ENCODE assay signal across 20 mouse cellular contexts in genomic region chr5:121738576-121739191, GRCm38 (mm10). TPM values are rescaled to one million over a fixed set of nuclear protein-coding genes. Genes with fewer than 3 reads are reported as not detected.
A peak's percentile ranks its signal among the peaks of the same experiment; 100 is the strongest.
DNase-seq lines count a peak whose midpoint lies in the region; ATAC-seq and TF ChIP-seq lines count a peak whose summit lies in the region.
"Had no signal": no experiment of that assay in that cellular context is flagged by ENCODE, and none has a peak within 500 bp of the region (broad histone marks: within the 10 kb centered on the region; RNA-seq: fewer than 3 reads in every experiment).

No protein-coding gene starts in this region.

- no peaks in the 10 kb centered on the region for H3K9me3 ChIP-seq in lung, embryonic 15.5 days
- no peaks in the 10 kb centered on the region for H3K9me3 ChIP-seq in intestine, embryonic 16.5 days (ENCODE audit: control insufficient read depth, low read length)
- H3K9me3 ChIP-seq in stomach, embryonic 16.5 days (replicated peaks; ENCODE audit: control insufficient read depth, low read length), result no peaks in the 10 kb centered on the region
- no peaks in the 10 kb centered on the region for H3K9me3 ChIP-seq in hindbrain, embryonic 16.5 days (ENCODE audit: control insufficient read depth, low read length)
- H3K9me3 ChIP-seq: heart, embryonic 15.5 days; megakaryocyte, embryonic 14.5 days had no signal

- ATAC-seq in lung, embryonic 15.5 days (ENCODE audit: borderline replicate concordance, extremely low read depth, low FRiP score, low TSS enrichment), result no peak
- ATAC-seq in intestine, embryonic 16.5 days, result peak; percentile 85
- ATAC-seq in stomach, embryonic 16.5 days (ENCODE audit: insufficient read depth, low FRiP score), result peak; percentile 70
- ATAC-seq in hindbrain, embryonic 16.5 days, result no peak
- ATAC-seq: CD4-positive, CD25-positive, alpha-beta regulatory T cell, adult 4 months; forebrain, postnatal 0 days had no signal

- H3K36me3 ChIP-seq in kidney, adult 2 months (ENCODE audit: control insufficient read depth, insufficient read depth, low read length), result no peaks in the 10 kb centered on the region
- H3K36me3 ChIP-seq in lung, embryonic 15.5 days, result no peaks in the 10 kb centered on the region
- no peaks in the 10 kb centered on the region for H3K36me3 ChIP-seq in intestine, embryonic 16.5 days (ENCODE audit: control insufficient read depth, insufficient read depth, low read length)
- no peaks in the 10 kb centered on the region for H3K36me3 ChIP-seq in stomach, embryonic 16.5 days (ENCODE audit: control insufficient read depth, insufficient read depth, low read length)
- H3K36me3 ChIP-seq in hindbrain, embryonic 16.5 days (ENCODE audit: control insufficient read depth, insufficient read depth, low read length), result peaks cover 2% of the 10 kb centered on the region; the same call in 1 of the 2 replicates
- 0 out of 2 replicates have a peak, but pooled peaks cover 3% of the 10 kb centered on the region for H3K36me3 ChIP-seq in thymus, adult 2 months (ENCODE audit: control insufficient read depth, insufficient read depth, low read length)

- 69% methylated on average over 7 of the region's 7 CpGs for WGBS in kidney, adult 2 months
- 69% methylated on average over 7 of the region's 7 CpGs for WGBS in lung, embryonic 15.5 days
- 69% methylated on average over 7 of the region's 7 CpGs for WGBS in intestine, embryonic 16.5 days
- WGBS in stomach, embryonic 16.5 days, result 74% methylated on average over 7 of the region's 7 CpGs
- 97% methylated on average over 7 of the region's 7 CpGs for WGBS in hindbrain, embryonic 16.5 days
- 95% methylated on average over 7 of the region's 7 CpGs for WGBS in thymus, adult 2 months

- H3K4me1 ChIP-seq in kidney, adult 2 months (ENCODE audit: control insufficient read depth, insufficient read depth, low read length), result peaks cover 32% of the 10 kb centered on the region
- H3K4me1 ChIP-seq in lung, embryonic 15.5 days, result peaks cover 5% of the 10 kb centered on the region; the same call in 1 of the 2 replicates
- peaks cover 9% of the 10 kb centered on the region for H3K4me1 ChIP-seq in intestine, embryonic 16.5 days (ENCODE audit: control insufficient read depth, insufficient read depth, low read length)
- H3K4me1 ChIP-seq in stomach, embryonic 16.5 days (ENCODE audit: control insufficient read depth, insufficient read depth, low read length), result peaks cover 3% of the 10 kb centered on the region
- H3K4me1 ChIP-seq in hindbrain, embryonic 16.5 days (ENCODE audit: control insufficient read depth, insufficient read depth, low read depth, low read length), result no peaks in the 10 kb centered on the region
- no peaks in the 10 kb centered on the region for H3K4me1 ChIP-seq in thymus, adult 2 months (replicated peaks; ENCODE audit: control insufficient read depth, insufficient read depth, low read length)

- no peak for TF ChIP-seq POLR2A in kidney, adult 2 months (IDR thresholded peaks at IDR 0.05; ENCODE audit: low read depth, low read length)
- no peak for TF ChIP-seq POLR2A in thymus, adult 2 months (IDR thresholded peaks at IDR 0.05; ENCODE audit: control insufficient read depth, extremely low read depth, insufficient read depth, low read length, poor library complexity)

- H3K4me3 ChIP-seq in kidney, adult 2 months (ENCODE audit: insufficient read depth, low read depth, low read length), result no peak overlapping the region
- no peak overlapping the region for H3K4me3 ChIP-seq in lung, embryonic 15.5 days
- no peak overlapping the region for H3K4me3 ChIP-seq in intestine, embryonic 16.5 days (ENCODE audit: low read length)
- H3K4me3 ChIP-seq in stomach, embryonic 16.5 days (replicated peaks; ENCODE audit: low read length), result no peak overlapping the region
- H3K4me3 ChIP-seq in hindbrain, embryonic 16.5 days (ENCODE audit: low read length), result no peak overlapping the region
- no peak overlapping the region for H3K4me3 ChIP-seq in thymus, adult 2 months (ENCODE audit: control insufficient read depth, insufficient read depth, low read length)
- H3K4me3 ChIP-seq: heart, embryonic 15.5 days; megakaryocyte, embryonic 14.5 days had no signal

- H3K4me2 ChIP-seq in lung, embryonic 15.5 days, result no peak overlapping the region
- no peak overlapping the region for H3K4me2 ChIP-seq in intestine, embryonic 16.5 days (ENCODE audit: low read depth, low read length)
- no peak overlapping the region for H3K4me2 ChIP-seq in stomach, embryonic 16.5 days (ENCODE audit: low read depth, low read length)
- H3K4me2 ChIP-seq in hindbrain, embryonic 16.5 days (ENCODE audit: low read length), result no peak overlapping the region
- H3K4me2 ChIP-seq: heart, embryonic 15.5 days; hindbrain, embryonic 14.5 days had no signal

- peak; percentile 45 for DNase-seq in kidney, adult 2 months
- DNase-seq in kidney, adult 11 months, result no peak
- DNase-seq in lung, postnatal 10 days, result no peak
- DNase-seq in thymus, adult 2 months, result no peak
- DNase-seq: adrenal gland, postnatal 25 days; cerebellum, adult 9-11 months; forebrain, postnatal 0 days; gastrocnemius, postnatal 36 days; heart, postnatal 36 days; layer of hippocampus, postnatal 36 days; midbrain, embryonic 14.5 days; thymus, postnatal 36 days had no signal

- peak overlapping the region; percentile 32; the same call in 1 of the 2 replicates for H3K27ac ChIP-seq in kidney, adult 2 months (ENCODE audit: insufficient read depth, low read depth, low read length)
- H3K27ac ChIP-seq in lung, embryonic 15.5 days, result peak overlapping the region; percentile 62; the same call in 1 of the 2 replicates
- peak overlapping the region; percentile 79 for H3K27ac ChIP-seq in intestine, embryonic 16.5 days (ENCODE audit: low read length)
- peak overlapping the region; percentile 77 for H3K27ac ChIP-seq in stomach, embryonic 16.5 days (ENCODE audit: low read length)
- no peak overlapping the region for H3K27ac ChIP-seq in hindbrain, embryonic 16.5 days (ENCODE audit: low read depth, low read length)
- H3K27ac ChIP-seq in thymus, adult 2 months (ENCODE audit: control insufficient read depth, insufficient read depth, low read length), result no peak overlapping the region
- H3K27ac ChIP-seq: heart, embryonic 15.5 days; hindbrain, embryonic 14.5 days had no signal

- H3K9ac ChIP-seq in lung, embryonic 15.5 days, result no peak overlapping the region
- no peak overlapping the region for H3K9ac ChIP-seq in intestine, embryonic 16.5 days (ENCODE audit: low read depth, low read length)
- H3K9ac ChIP-seq in stomach, embryonic 16.5 days (ENCODE audit: low read length), result no peak overlapping the region
- H3K9ac ChIP-seq in hindbrain, embryonic 16.5 days (ENCODE audit: low read depth, low read length), result no peak overlapping the region
- H3K9ac ChIP-seq: forebrain, postnatal 0 days; heart, embryonic 15.5 days; hindbrain, embryonic 14.5 days had no signal

- TF ChIP-seq CTCF in kidney, adult 2 months (conservative IDR thresholded peaks at IDR 0.05; ENCODE audit: insufficient read depth, insufficient read length, low read depth, low read length), result no peak
- no peak for TF ChIP-seq CTCF in thymus, adult 2 months (IDR thresholded peaks at IDR 0.05; ENCODE audit: borderline replicate concordance, control insufficient read depth, extremely low read depth, insufficient read depth, low read length, poor library complexity)

- H3K27me3 ChIP-seq in kidney, adult 2 months (replicated peaks; ENCODE audit: control insufficient read depth, insufficient read depth, low read length), result no peaks in the 10 kb centered on the region
- H3K27me3 ChIP-seq in lung, embryonic 15.5 days, result no peaks in the 10 kb centered on the region
- no peaks in the 10 kb centered on the region for H3K27me3 ChIP-seq in intestine, embryonic 16.5 days (replicated peaks; ENCODE audit: control insufficient read depth, insufficient read depth, low read length)
- H3K27me3 ChIP-seq in stomach, embryonic 16.5 days (ENCODE audit: control insufficient read depth, insufficient read depth, low read length), result no peaks in the 10 kb centered on the region
- no peaks in the 10 kb centered on the region for H3K27me3 ChIP-seq in hindbrain, embryonic 16.5 days (replicated peaks; ENCODE audit: control insufficient read depth, insufficient read depth, low read length)
- no peaks in the 10 kb centered on the region for H3K27me3 ChIP-seq in thymus, adult 2 months (ENCODE audit: control insufficient read depth, insufficient read depth, low read length)
- H3K27me3 ChIP-seq: heart, embryonic 15.5 days; megakaryocyte, embryonic 14.5 days had no signal

RNA-seq across cellular contexts. Expression of gene Atxn2, which starts 27.5 kb away (rescaled TPM):
- 111 and 112 TPM in 2 replicates for polyA plus RNA-seq in kidney, adult 2 months (2012; rRNA removed)
- polyA plus RNA-seq in lung, embryonic 15.5 days (2015; fragmentation: Nextera tagmentation; extraction: Ambion mirVana), result 54.2 and 60.8 TPM in 2 replicates
- 27.9 and 30.7 TPM in 2 replicates for polyA plus RNA-seq in intestine, embryonic 16.5 days (2015; fragmentation: Nextera tagmentation; extraction: Ambion mirVana)
- polyA plus RNA-seq in stomach, embryonic 16.5 days (2015; fragmentation: Nextera tagmentation; extraction: Ambion mirVana), result 33.1 and 36.6 TPM in 2 replicates
- polyA plus RNA-seq in hindbrain, embryonic 16.5 days (2015; fragmentation: Nextera tagmentation; extraction: Ambion mirVana), result 52.4 and 53.9 TPM in 2 replicates
- polyA plus RNA-seq in thymus, adult 2 months (2012; rRNA removed), result 205 and 216 TPM in 2 replicates

Comparison
In these comparisons a context has a peak if more than half of its experiments do, and no peak if none do; other contexts are left out.
1. H3K27ac ChIP-seq: peak in kidney, adult 2 months (single experiment), lung, embryonic 15.5 days (single experiment), intestine, embryonic 16.5 days (single experiment) and stomach, embryonic 16.5 days (single experiment); none in hindbrain, embryonic 16.5 days (single experiment) and thymus, adult 2 months (single experiment).
2. ATAC-seq: peak in intestine, embryonic 16.5 days (single experiment) and stomach, embryonic 16.5 days (single experiment); none in lung, embryonic 15.5 days (single experiment) and hindbrain, embryonic 16.5 days (single experiment).